Mouse (Mus musculus) small intestine, adult 2 months (tissue): Measurements from ENCODE around the gene Vav2.

Source experiments
- CTCF ChIP-seq: fragments of 200-500 bp; IDR thresholded peaks from 2 replicates; pipeline ENCODE4 v1.5.1; 2012; ENCODE audit warnings: low read depth, mild to moderate bottlenecking, control low read depth, inconsistent platforms, low read length, moderate library complexity, mixed read lengths; ENCODE audit not compliant: insufficient replicate concordance, insufficient read length; ENCODE audit errors: extremely low read depth
- POLR2A ChIP-seq: fragments of 200-500 bp; IDR thresholded peaks from 2 replicates; pipeline ENCODE4 v1.6.1; 2012; ENCODE audit warnings: low read depth, mild to moderate bottlenecking, control low read depth, inconsistent platforms, low read length, moderate library complexity

GRCm38 (mm10) chr2:27437876-27438275, 11.0 kb upstream of the Vav2 start:
- TF ChIP-seq CTCF (no peak), POLR2A (no peak)
